Mouse (Mus musculus): ENCODE data around the gene Col28a1.
"Not testable (repeated sequence)": the region's sequence is repeated elsewhere in the genome, so short reads cannot be mapped to it uniquely, and the experiment has no call there.

The Col28a1 gene

DNA sequence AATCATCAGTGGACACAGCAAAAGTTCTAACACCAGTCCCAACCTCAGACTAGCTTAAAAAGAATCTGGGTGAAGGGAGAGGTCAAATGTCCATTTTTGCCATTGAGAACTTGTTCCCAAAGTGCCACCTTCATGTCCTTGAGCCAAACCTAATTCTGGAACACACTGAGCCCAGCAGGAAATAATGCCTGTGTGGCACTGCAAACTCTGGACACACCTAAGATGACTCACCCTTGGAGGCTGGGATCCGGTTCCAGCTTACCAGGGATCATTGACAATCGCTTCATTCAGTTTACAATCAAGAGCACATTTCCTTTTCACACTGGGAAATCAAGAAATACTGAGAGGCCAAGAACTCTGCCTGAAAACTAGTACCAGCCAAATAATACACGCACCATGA is 168.9 kb downstream of the Col28a1 start:
- no peak for DNase-seq (ENCODE audit: low spot score)

DNA sequence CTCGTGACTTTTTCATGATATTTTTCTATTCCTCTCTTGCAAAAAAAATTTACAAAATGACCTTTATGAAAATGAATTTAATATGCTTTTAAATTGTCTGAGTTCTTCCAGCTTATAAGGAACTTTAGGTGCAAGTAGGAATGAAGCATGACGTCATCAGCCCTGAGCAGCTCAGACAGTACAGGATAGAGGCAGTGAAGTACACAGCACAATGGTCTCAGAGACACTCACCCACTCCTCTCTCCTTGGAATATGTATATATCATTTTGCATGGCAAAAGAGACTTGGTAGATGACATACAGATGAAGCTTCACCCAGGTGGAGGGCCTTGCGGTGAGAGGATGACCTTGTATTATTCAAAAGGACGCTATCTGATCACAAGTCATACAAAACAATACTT is 197.7 kb downstream of the Col28a1 start:
- DNase-seq (ENCODE audit: low spot score) = no peak

DNA sequence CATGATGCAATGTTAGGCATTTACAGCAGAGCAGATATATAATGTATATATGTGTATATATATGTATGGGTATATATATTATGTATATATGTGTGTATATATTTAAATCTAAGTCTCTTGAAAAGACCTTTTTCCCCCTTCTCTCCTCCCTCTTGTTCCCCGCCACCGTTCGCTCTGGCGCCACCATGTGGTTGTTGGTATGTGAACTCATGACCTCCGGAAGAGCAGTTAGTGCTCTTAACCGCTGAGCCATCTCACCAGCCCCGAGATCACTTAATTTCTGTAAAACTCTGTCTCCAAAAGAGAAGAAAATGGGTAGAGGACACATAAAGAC is 208.8 kb downstream of the Col28a1 start:
- DNase-seq (ENCODE audit: low spot score) = peak; percentile 74

GRCm38 (mm10) chr6:7982958-7983645 is 209.3 kb downstream of the Col28a1 start:
- DNase-seq (ENCODE audit: low spot score) = not testable (repeated sequence)

DNA sequence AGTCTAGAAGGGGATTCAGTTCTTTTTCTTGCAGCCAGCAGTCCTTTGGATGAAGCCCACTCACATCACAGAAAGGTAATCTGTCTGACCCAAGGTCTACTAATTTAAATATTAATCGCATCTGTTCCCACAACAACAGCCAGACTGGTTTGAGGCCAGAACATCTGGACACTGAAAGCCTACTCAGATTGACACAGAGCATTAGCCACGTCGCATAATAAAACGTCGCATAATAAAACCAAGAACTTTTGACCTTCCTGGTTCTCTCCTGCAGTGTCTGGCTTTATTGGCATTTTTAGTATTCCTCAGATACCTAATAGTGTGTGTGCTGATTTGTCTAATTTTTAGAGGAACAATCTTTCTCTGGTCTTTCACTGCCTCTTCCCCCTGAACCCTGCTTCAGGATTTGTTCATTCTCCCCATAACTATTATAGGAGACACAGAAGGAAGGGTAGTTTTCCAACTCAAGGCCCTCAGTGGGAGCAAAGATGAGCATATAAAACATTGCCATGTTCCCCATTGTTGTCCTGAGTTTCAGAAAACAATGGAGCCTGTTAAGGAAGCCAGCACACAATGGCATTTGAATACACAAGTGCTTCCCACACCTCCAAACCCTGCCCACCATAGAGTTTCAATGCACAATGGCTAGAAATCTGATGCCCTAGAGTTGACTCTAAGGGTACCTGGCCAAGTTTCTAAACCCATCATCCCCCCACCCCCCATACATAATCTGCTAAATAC is 221.2 kb downstream of the Col28a1 start:
- DNase-seq (ENCODE audit: low spot score) = peak; percentile 34

DNA sequence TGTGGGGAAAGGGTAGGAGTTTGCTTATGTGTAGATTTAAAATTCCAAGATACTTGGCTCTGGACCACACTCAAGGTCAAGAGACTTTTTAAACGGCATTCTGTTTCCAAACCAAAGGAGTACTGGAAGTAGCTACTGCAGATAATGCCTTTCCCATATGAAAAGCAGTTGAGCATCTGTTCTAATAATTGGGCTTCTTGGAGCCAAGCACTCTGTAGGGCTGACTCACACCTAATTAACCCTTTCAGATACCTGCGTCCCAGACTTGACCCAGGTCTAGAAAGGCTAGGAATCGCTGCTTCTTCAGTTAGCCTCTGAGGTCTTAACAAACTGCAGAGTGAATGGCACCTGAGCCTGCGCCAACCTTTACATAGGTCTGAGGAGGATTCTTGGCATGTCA is 223.0 kb downstream of the Col28a1 start:
- no peak for DNase-seq (ENCODE audit: low spot score)

DNA sequence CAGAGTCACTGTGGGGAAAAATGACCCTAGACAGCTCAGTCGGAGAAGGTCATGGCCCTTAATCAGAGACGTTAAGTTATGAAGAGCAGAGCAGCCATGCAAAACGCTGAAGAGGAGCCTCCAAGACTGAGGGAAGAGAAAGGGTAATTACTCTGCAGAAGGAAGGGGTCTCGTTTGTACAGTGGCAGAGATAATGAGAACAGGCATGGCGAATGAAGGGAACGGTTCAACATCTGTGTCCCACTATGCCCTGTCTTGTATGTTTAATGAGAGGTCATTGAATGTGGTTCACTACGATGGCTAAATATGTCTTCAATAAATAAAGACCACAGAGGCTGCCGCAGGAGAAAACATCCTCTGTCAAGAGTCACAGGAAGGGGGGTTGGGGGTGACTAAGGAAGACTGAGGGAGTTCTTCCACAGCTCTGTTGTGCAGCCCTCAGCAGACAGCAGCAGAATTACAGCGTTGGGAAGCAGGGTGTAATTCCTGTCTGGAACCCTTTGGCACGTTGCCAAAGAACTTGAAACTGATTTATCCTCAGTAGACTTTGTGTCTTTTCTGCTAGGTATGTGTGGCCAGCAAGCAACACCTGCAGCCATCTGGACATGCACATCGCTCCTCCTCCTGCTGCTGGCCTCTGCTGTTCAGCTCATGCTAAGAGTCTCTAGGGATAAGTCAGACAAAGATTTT is 226.4 kb downstream of the Col28a1 start:
- DNase-seq (ENCODE audit: low spot score) = peak; percentile 52

DNA sequence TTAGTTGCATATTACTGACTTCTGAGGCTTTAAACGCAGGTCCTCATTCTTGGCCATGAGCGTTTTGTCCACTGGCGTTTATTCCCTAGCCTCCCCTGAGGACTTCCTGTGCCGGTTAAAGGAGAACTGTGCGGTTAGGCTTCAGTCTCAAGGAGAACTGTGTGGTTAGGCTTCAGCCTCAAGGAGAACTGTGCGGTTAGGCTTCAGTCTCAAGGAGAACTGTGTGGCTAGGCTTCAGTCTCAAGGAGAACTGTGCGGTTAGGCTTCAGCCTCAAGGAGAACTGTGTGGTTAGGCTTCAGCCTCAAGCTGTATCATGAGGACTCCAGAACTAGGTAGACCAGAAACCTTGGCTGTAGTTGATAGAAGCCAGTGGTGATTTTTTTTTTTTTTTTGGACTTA is 229.7 kb downstream of the Col28a1 start:
- DNase-seq (ENCODE audit: low spot score) = no peak

- DNase-seq (ENCODE audit: low spot score) = no peak
Observed at GRCm38 (mm10) chr6:7952208-7952607, 240.2 kb downstream of the Col28a1 start.

DNA sequence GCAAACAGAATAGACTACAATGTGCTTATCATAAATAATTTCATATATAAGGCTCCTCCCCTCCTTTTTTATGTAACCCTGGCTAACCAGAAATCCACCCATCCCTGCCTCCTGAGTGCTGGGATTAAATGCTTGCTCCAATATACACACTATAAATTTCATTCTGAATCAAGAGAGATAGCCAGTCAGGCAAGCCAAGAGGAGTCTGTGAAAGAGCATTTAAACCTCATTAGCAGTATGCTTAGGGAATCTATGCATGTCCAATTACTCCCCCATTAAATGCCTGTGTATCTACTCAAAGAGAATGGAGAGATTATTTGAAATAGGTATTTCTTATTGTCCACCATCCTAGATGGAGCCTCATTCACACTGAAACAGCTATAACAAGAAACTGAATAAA is 240.6 kb downstream of the Col28a1 start:
- no peak for DNase-seq (ENCODE audit: low spot score)
